7 mouse cellular contexts compared by ENCODE assay signal in genomic region chr1:59609896-59610295, GRCm38 (mm10).
A peak's percentile ranks its signal among the peaks of the same experiment; 100 is the strongest.
DNase-seq lines count a peak whose midpoint lies in the region; ATAC-seq lines count a peak whose summit lies in the region.

No protein-coding gene starts in this region.

- DNase-seq in NIH3T3 (ENCODE audit: low read depth), result peak; percentile 54
- DNase-seq in adrenal gland, postnatal 14 days, result peak; percentile 65
- peak; percentile 35 to 50 for DNase-seq in heart, postnatal 10 days
- no peak for DNase-seq in hindbrain, embryonic 11.5 days (ENCODE audit: low spot score)
- DNase-seq in left cerebral cortex, adult 11 months (ENCODE audit: low spot score), result no peak

- H3K4me3 ChIP-seq in lung, embryonic 16.5 days (ENCODE audit: low read length), result no peak overlapping the region
- no peak overlapping the region for H3K4me3 ChIP-seq in hindbrain, embryonic 11.5 days (ENCODE audit: low read depth, low read length)

- H3K4me1 ChIP-seq in lung, embryonic 16.5 days (replicated peaks; ENCODE audit: control insufficient read depth, insufficient read depth, low read length), result no peaks in the 10 kb centered on the region
- H3K4me1 ChIP-seq in hindbrain, embryonic 11.5 days (replicated peaks; ENCODE audit: control insufficient read depth, insufficient read depth, low read length), result no peaks in the 10 kb centered on the region

- H3K36me3 ChIP-seq in lung, embryonic 16.5 days (ENCODE audit: control insufficient read depth, insufficient read depth, low read length), result no peaks in the 10 kb centered on the region
- no peaks in the 10 kb centered on the region for H3K36me3 ChIP-seq in hindbrain, embryonic 11.5 days (ENCODE audit: control insufficient read depth, insufficient read depth, low read length)

- 37% methylated on average over 10 of the region's 10 CpGs for WGBS in lung, embryonic 16.5 days
- 89% methylated on average over 10 of the region's 10 CpGs for WGBS in hindbrain, embryonic 11.5 days

- intact Hi-C loops in heart, postnatal 10 days (cut with DNase I), result no loop called here

- H3K27ac ChIP-seq in lung, embryonic 16.5 days (ENCODE audit: low read length), result 0 out of 2 replicates have a peak overlapping the region, but pooled peaks have one; percentile 25
- H3K27ac ChIP-seq in hindbrain, embryonic 11.5 days (ENCODE audit: low read depth, low read length), result no peak overlapping the region

- H3K4me2 ChIP-seq in lung, embryonic 16.5 days (ENCODE audit: low read depth, low read length), result no peak overlapping the region
- no peak overlapping the region for H3K4me2 ChIP-seq in hindbrain, embryonic 11.5 days (replicated peaks; ENCODE audit: low read depth, low read length)

- no peaks in the 10 kb centered on the region for H3K27me3 ChIP-seq in lung, embryonic 16.5 days (ENCODE audit: control insufficient read depth, insufficient read depth, low read depth, low read length)
- H3K27me3 ChIP-seq in hindbrain, embryonic 11.5 days (ENCODE audit: control insufficient read depth, insufficient read depth, low read length), result no peaks in the 10 kb centered on the region

- H3K9me3 ChIP-seq in lung, embryonic 16.5 days (ENCODE audit: control insufficient read depth, low read length), result no peaks in the 10 kb centered on the region
- H3K9me3 ChIP-seq in hindbrain, embryonic 11.5 days (ENCODE audit: control insufficient read depth, low read length), result no peaks in the 10 kb centered on the region

- no peak overlapping the region for H3K9ac ChIP-seq in lung, embryonic 16.5 days (ENCODE audit: low read length)
- H3K9ac ChIP-seq in hindbrain, embryonic 11.5 days (ENCODE audit: low read depth, low read length), result no peak overlapping the region

- peak; percentile 67 for ATAC-seq in lung, embryonic 16.5 days (ENCODE audit: low read depth)
- no peak for ATAC-seq in hindbrain, embryonic 11.5 days (ENCODE audit: low FRiP score)
- ATAC-seq in monocyte, adult 5-6 weeks (replicated peaks; ENCODE audit: insufficient number of reproducible peaks, low FRiP score, low TSS enrichment, poor library complexity, severe bottlenecking), result no peak

Comparison
In these comparisons a context has a peak if more than half of its experiments do, and no peak if none do; other contexts are left out.
1. DNase-seq: peak in NIH3T3 (single experiment), adrenal gland, postnatal 14 days (single experiment) and heart, postnatal 10 days (2 of 2); none in hindbrain, embryonic 11.5 days (single experiment) and left cerebral cortex, adult 11 months (single experiment).